Mouse (Mus musculus) brown adipose tissue, adult 24 weeks (tissue): Measurements from ENCODE around the gene Atxn2. TPM values are rescaled to one million over a fixed set of nuclear protein-coding genes. Genes with fewer than 3 reads are reported as not detected.
"Not testable (repeated sequence)": the region's sequence is repeated elsewhere in the genome, so short reads cannot be mapped to it uniquely, and the experiment has no call there.

Experiments
- H3K27ac ChIP-seq: fragments of 200-500 bp; replicated peaks from 2 replicates; pipeline ENCODE4 v1.5.1; 2012; ENCODE audit warnings: low read depth, mild to moderate bottlenecking, low read length
- H3K4me1 ChIP-seq: fragments of 200-500 bp; 2 replicates; pipeline ENCODE4 v1.6.1; 2012; ENCODE audit warnings: low read length, mixed read lengths; ENCODE audit not compliant: control insufficient read depth, insufficient read depth, insufficient read length
- H3K4me3 ChIP-seq: fragments of 200-500 bp; 2 replicates; pipeline ENCODE4 v1.5.1; 2012; ENCODE audit warnings: low read depth, mild to moderate bottlenecking, low read length, moderate library complexity; ENCODE audit not compliant: insufficient read depth
- polyA plus RNA-seq: library from polyadenylated mRNA; stranded (reverse); fragments of >200 nt; gene quantifications from 2 replicates; pipeline ENCODE4 v1.2.4, GENCODE M21; 2012; ENCODE audit not compliant: missing spikeins, insufficient read depth, insufficient read length

Atxn2 gene
- polyA plus RNA-seq, 1 experiment: 126 TPM

GRCm38 (mm10) chr5:121837441-121838340 lies 126.6 kb downstream of the Atxn2 start, which contains the start of gene Sh2b3:
Gene Sh2b3 (minus strand): TSS chr5:121837646.
- Histone ChIP-seq H3K27ac (peak within 1 kb of the TSS; percentile 95), H3K4me3 (peak within 1 kb of the TSS; percentile 98), H3K4me1 (peaks cover 7% of the 10 kb centered on the region)

GRCm38 (mm10) chr5:121838341-121839127 lies 127.4 kb downstream of the Atxn2 start:
- H3K27ac ChIP-seq: peak overlapping the region; percentile 88
- peaks cover 5% of the 10 kb centered on the region for H3K4me1 ChIP-seq
- peak overlapping the region; percentile 98 for H3K4me3 ChIP-seq

GRCm38 (mm10) chr5:121839128-121839473 lies 128.0 kb downstream of the Atxn2 start:
- Histone ChIP-seq H3K4me1 (peaks cover 7% of the 10 kb centered on the region), H3K4me3 (peak overlapping the region; percentile 7; the same call in 1 of the 2 replicates), H3K27ac (peak overlapping the region; percentile 88)

GRCm38 (mm10) chr5:121841516-121841915 lies 130.4 kb downstream of the Atxn2 start:
- Histone ChIP-seq H3K4me1 (peaks cover 13% of the 10 kb centered on the region), H3K27ac (peak overlapping the region; percentile 79; the same call in 1 of the 2 replicates), H3K4me3 (no peak overlapping the region)

- Histone ChIP-seq H3K4me3 (no peak overlapping the region), H3K27ac (peak overlapping the region; percentile 79), H3K4me1 (peaks cover 13% of the 10 kb centered on the region)
These were observed 130.8 kb downstream of the Atxn2 start for GRCm38 (mm10) chr5:121841973-121842372.

- Histone ChIP-seq H3K4me1 (peaks cover 13% of the 10 kb centered on the region), H3K27ac (peak overlapping the region; percentile 79), H3K4me3 (peak overlapping the region; percentile 52)
These were observed 131.6 kb downstream of the Atxn2 start for GRCm38 (mm10) chr5:121842665-121843118.

DNA sequence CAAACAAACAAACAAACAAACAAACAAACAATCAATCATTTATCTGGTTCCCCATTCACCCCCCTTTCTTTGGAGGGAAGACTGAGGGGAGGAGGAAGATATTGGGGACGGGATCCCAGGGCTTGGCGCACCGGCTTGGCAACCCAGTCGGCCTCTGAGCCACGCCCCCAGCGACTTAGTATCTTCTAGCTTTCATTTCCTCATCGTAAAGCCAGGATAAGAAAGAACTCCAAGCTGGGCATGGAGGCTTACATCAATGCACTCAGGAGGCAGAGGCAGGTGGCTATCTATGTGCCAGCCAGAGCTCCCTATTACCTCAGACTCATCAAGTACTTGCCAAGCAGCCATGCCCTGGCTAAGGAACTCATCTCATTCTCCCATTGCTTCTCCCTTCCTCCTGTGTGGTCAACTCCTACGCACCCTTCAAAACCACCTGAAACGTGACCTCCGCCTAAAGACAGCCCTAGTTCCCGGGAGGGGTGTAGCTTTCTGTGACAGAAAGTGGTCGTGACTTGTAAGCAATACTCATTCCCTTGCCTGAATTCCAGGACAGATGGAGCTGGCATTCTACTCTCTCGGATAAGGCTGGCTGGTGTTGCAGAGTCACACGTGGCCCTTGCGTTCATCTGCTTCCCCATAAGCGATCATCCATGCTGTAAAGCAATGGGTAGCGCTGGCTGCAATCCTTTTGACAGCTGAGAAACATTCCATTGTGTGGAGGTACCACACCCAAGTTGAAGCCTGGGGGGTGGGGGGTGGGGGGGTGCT lies 132.2 kb downstream of the Atxn2 start:
- Histone ChIP-seq H3K27ac (peak overlapping the region; percentile 63), H3K4me3 (peak overlapping the region; percentile 38), H3K4me1 (peaks cover 13% of the 10 kb centered on the region)

DNA sequence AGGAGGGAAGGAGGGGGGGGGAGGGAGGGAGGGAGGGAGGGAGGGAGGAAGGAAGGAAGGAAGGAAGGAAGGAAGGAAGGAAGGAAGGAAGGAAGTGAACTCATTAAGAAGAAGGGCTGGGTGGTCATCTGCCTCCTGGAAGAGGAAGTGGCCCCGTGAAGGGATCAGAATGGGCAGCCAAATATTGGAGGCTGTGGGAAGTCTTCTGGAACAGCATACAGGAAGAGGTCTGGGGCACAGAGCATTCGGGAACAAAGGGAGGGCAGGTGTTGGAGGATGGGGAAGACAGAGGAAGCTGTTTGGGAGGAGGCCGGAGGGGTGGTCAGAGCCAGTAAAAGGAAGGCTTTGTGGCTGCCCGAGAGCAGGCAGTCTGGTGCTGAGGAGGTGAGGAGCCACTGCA lies 134.2 kb downstream of the Atxn2 start:
- no peak overlapping the region for H3K4me3 ChIP-seq
- H3K4me1 ChIP-seq: peaks cover 18% of the 10 kb centered on the region
- peak overlapping the region; percentile 62 for H3K27ac ChIP-seq

GRCm38 (mm10) chr5:121846322-121846721 lies 135.2 kb downstream of the Atxn2 start:
- Histone ChIP-seq H3K4me1 (peaks cover 18% of the 10 kb centered on the region), H3K4me3 (no peak overlapping the region), H3K27ac (no peak overlapping the region)

DNA sequence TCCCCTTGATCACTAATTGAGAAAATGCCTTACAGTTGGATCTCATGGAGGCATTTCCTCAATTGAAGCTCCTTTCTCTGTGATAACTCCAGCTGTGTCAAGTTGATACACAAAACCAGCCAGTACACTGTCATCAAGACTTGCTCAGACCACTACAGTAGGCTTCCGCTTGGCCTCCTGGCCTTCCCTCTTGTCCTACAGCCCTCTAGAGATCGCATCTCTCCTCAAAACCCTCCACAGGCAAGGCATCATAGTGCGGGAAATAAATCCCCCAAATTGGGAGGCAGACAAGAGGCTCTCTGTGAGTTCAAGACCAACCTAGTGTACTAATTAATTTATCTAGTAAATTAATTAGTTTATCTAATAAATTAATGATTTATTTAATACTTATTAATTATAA lies 136.1 kb downstream of the Atxn2 start:
- peaks cover 18% of the 10 kb centered on the region for H3K4me1 ChIP-seq
- H3K4me3 ChIP-seq, H3K27ac ChIP-seq: not testable (repeated sequence)

- peak overlapping the region; percentile 56 for H3K4me3 ChIP-seq
These were observed 136.9 kb downstream of the Atxn2 start for GRCm38 (mm10) chr5:121848035-121848519.

DNA sequence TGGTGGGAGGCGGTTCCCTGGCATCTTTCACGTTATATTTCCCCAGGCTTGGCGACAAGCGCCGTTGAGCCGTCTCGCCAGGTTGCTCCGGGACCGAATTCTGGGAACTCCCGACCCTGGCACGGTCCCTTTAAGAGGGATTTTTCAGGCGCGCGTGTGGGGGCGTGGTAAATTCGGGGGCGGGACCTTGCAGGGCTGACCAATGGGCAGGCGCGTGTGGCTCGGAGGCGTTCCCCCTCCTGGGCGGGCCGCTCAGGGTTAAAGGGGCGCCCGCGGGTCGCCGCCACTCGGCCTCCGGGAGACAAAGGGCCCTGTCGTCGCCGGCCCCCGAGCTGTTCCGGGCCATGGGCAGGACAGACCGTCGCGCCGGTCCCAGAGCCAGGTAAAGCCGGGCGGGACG lies 137.6 kb downstream of the Atxn2 start, which contains the start of gene Pheta1:
Gene Pheta1, plus strand, starts transcription at position 242 of the 400 bp plus-strand sequence.
- H3K4me1 ChIP-seq: peaks cover 13% of the 10 kb centered on the region
- H3K4me3 ChIP-seq: peak within 1 kb of the TSS; percentile 99
- H3K27ac ChIP-seq: peak within 1 kb of the TSS; percentile 59

More at GRCm38 (mm10) chr5:121848035-121848519, 136.9 kb downstream of the Atxn2 start:
- Histone ChIP-seq H3K4me1 (peaks cover 18% of the 10 kb centered on the region), H3K27ac (peak overlapping the region; percentile 59)

- Histone ChIP-seq H3K4me3 (peak overlapping the region; percentile 99), H3K27ac (no peak overlapping the region), H3K4me1 (peaks cover 13% of the 10 kb centered on the region)
These were observed 138.6 kb downstream of the Atxn2 start for GRCm38 (mm10) chr5:121849478-121850349.
